ENCODE assay signal across 11 mouse cellular contexts in genomic region chr17:65170691-65171090, GRCm38 (mm10).
A peak's percentile ranks its signal among the peaks of the same experiment; 100 is the strongest.
DNase-seq lines count a peak whose midpoint lies in the region; ATAC-seq and TF ChIP-seq lines count a peak whose summit lies in the region.
"Had no signal": no experiment of that assay in that cellular context is flagged by ENCODE, and none has a peak within 500 bp of the region (broad histone marks: within the 10 kb centered on the region; RNA-seq: fewer than 3 reads in every experiment).

No protein-coding gene starts in this region.

- no peak for ATAC-seq in limb, embryonic 14.5 days (ENCODE audit: low FRiP score, low read depth)

- no peaks in the 10 kb centered on the region for H3K9me3 ChIP-seq in limb, embryonic 14.5 days (ENCODE audit: control insufficient read depth, low read length)
- H3K9me3 ChIP-seq in limb, embryonic 10.5 days (replicated peaks), result no peaks in the 10 kb centered on the region
- H3K9me3 ChIP-seq: lung, embryonic 15.5 days had no signal

- intact Hi-C loops in gastrocnemius, postnatal 14 days (cut with DNase I; ENCODE audit: low total_unique reads), result no loop called here

- WGBS in limb, embryonic 14.5 days, result 78% methylated on average over 4 of the region's 4 CpGs
- WGBS in limb, embryonic 10.5 days, result 94% methylated on average over 4 of the region's 4 CpGs

- H3K4me1 ChIP-seq in limb, embryonic 14.5 days (ENCODE audit: control insufficient read depth, insufficient read depth, low read length), result no peaks in the 10 kb centered on the region
- H3K4me1 ChIP-seq in limb, embryonic 10.5 days, result no peaks in the 10 kb centered on the region
- H3K4me1 ChIP-seq: lung, embryonic 15.5 days had no signal

- H3K27ac ChIP-seq in limb, embryonic 14.5 days (replicated peaks; ENCODE audit: low read depth, low read length), result no peak overlapping the region
- H3K27ac ChIP-seq in limb, embryonic 10.5 days, result no peak overlapping the region
- H3K27ac ChIP-seq: lung, embryonic 15.5 days had no signal

- no peaks in the 10 kb centered on the region for H3K36me3 ChIP-seq in limb, embryonic 14.5 days (ENCODE audit: control insufficient read depth, insufficient read depth, low read length)
- no peaks in the 10 kb centered on the region for H3K36me3 ChIP-seq in limb, embryonic 10.5 days
- H3K36me3 ChIP-seq: G1E; lung, embryonic 15.5 days had no signal

- H3K4me3 ChIP-seq in limb, embryonic 14.5 days (replicated peaks; ENCODE audit: low read length), result no peak overlapping the region
- no peak overlapping the region for H3K4me3 ChIP-seq in limb, embryonic 10.5 days
- H3K4me3 ChIP-seq: lung, embryonic 15.5 days had no signal

- H3K27me3 ChIP-seq in limb, embryonic 14.5 days (ENCODE audit: control insufficient read depth, insufficient read depth, low read length), result no peaks in the 10 kb centered on the region
- H3K27me3 ChIP-seq in limb, embryonic 10.5 days (ENCODE audit: low read depth, poor library complexity, severe bottlenecking), result no peaks in the 10 kb centered on the region
- H3K27me3 ChIP-seq: lung, embryonic 15.5 days had no signal

- TF ChIP-seq POLR2A in limb, embryonic 14.5 days (IDR thresholded peaks at IDR 0.05; ENCODE audit: borderline replicate concordance, extremely low read depth, insufficient read depth, insufficient read length), result no peak

- H3K4me2 ChIP-seq in limb, embryonic 14.5 days (replicated peaks; ENCODE audit: low read depth, low read length, severe bottlenecking), result no peak overlapping the region
- H3K4me2 ChIP-seq: lung, embryonic 15.5 days had no signal

- no peak overlapping the region for H3K9ac ChIP-seq in limb, embryonic 14.5 days (ENCODE audit: low read depth, low read length, severe bottlenecking)
- H3K9ac ChIP-seq: lung, embryonic 15.5 days had no signal

- peak; percentile 12 for DNase-seq in limb, embryonic 14.5 days (ENCODE audit: low spot score)
- no peak for DNase-seq in limb, embryonic 10.5 days (ENCODE audit: low spot score)
- DNase-seq in gastrocnemius, postnatal 14 days, result peak; percentile 73
- peak; percentile 29 to 53 for DNase-seq in layer of hippocampus, postnatal 14 days (ENCODE audit: low spot score in 2 of 2)
- DNase-seq in right cerebral cortex, postnatal 14 days, result peak; percentile 36
- no peak for DNase-seq in adrenal gland, adult (ENCODE audit: inconsistent age in 2 of 2, low spot score in 1 of 2)
- DNase-seq in Muller cell, postnatal 12 days (ENCODE audit: inconsistent ontology term), result no peak
- no peak for DNase-seq in thymus, postnatal 4 days
- DNase-seq: thymus, adult 2 months had no signal

Comparison
In these comparisons a context has a peak if more than half of its experiments do, and no peak if none do; other contexts are left out.
1. DNase-seq: peak in limb, embryonic 14.5 days (single experiment), gastrocnemius, postnatal 14 days (single experiment), layer of hippocampus, postnatal 14 days (2 of 2) and right cerebral cortex, postnatal 14 days (single experiment); none in limb, embryonic 10.5 days (single experiment), adrenal gland, adult (0 of 2), Muller cell, postnatal 12 days (single experiment) and thymus, postnatal 4 days (single experiment).